Mouse (Mus musculus) heart, adult 2 months (tissue): ENCODE measurements at regions not wholly inside any gene's neighbourhood (a gene's known extent, or its start where the extent isn't known, plus 50 kb on each side); places are given as distances from the start of the nearest gene placed in this dataset.

ENCODE experiments used
- CTCF ChIP-seq: fragments of 200-600 bp; IDR thresholded peaks from 2 replicates; pipeline ENCODE4 v1.8.1; 2022; ENCODE audit warnings: antibody characterized with exemption, mild to moderate bottlenecking, moderate library complexity
- EP300 ChIP-seq: fragments of 200-500 bp; IDR thresholded peaks from 2 replicates; pipeline ENCODE4 v1.6.1; 2011; ENCODE audit warnings: low read depth, low read length, control low read depth; ENCODE audit not compliant: insufficient read depth
- POLR2A ChIP-seq: fragments of 200-500 bp; IDR thresholded peaks from 2 replicates; pipeline ENCODE4 v1.6.1; 2011; ENCODE audit warnings: mild to moderate bottlenecking, low read depth, low read length, control low read depth; ENCODE audit not compliant: insufficient read depth

- TF ChIP-seq CTCF (no peak), EP300 (no peak), POLR2A (no peak)
Observed at GRCm38 (mm10) chr5:85918288-85918687, 147.1 kb downstream of the Cenpc1 start.
